ENCODE assay signal across 8 mouse cellular contexts in genomic region chr14:105732221-105733012, GRCm38 (mm10).
DNase-seq lines count a peak whose midpoint lies in the region; ATAC-seq and TF ChIP-seq lines count a peak whose summit lies in the region.

No protein-coding gene starts in this region.

- TF ChIP-seq POLR2A in testis, adult 2 months (IDR thresholded peaks at IDR 0.05; ENCODE audit: control insufficient read depth, low read depth, low read length): peak; percentile 41; the same call in 1 of the 2 replicates

- peak overlapping the region; percentile 75 for H3K9ac ChIP-seq in heart, embryonic 14.5 days (ENCODE audit: low read length)
- H3K9ac ChIP-seq in liver, embryonic 13.5 days: peak overlapping the region; percentile 59

- H3K4me1 ChIP-seq in forebrain, embryonic 10.5 days: peaks cover 43% of the 10 kb centered on the region
- peaks cover 10 to 22% of the 10 kb centered on the region in 2 experiments for H3K4me1 ChIP-seq in heart, embryonic 14.5 days (ENCODE audit: control insufficient read depth in 2 of 2, insufficient read depth in 2 of 2, low read length in 2 of 2)
- peaks cover 12% of the 10 kb centered on the region for H3K4me1 ChIP-seq in liver, embryonic 13.5 days (replicated peaks)
- H3K4me1 ChIP-seq in testis, adult 2 months (ENCODE audit: control insufficient read depth, insufficient read depth, low read length): peaks cover 5% of the 10 kb centered on the region

- H3K4me2 ChIP-seq in heart, embryonic 14.5 days (ENCODE audit: low read length): peak overlapping the region; percentile 75
- H3K4me2 ChIP-seq in liver, embryonic 13.5 days: peak overlapping the region; percentile 60

- no peaks in the 10 kb centered on the region for H3K27me3 ChIP-seq in forebrain, embryonic 10.5 days (ENCODE audit: poor library complexity, severe bottlenecking)
- no peaks in the 10 kb centered on the region for H3K27me3 ChIP-seq in heart, embryonic 14.5 days (ENCODE audit: control insufficient read depth, insufficient read depth, low read length)
- no peaks in the 10 kb centered on the region for H3K27me3 ChIP-seq in liver, embryonic 13.5 days
- no peaks in the 10 kb centered on the region for H3K27me3 ChIP-seq in testis, adult 2 months (ENCODE audit: control insufficient read depth, insufficient read depth, low read length)

- H3K27ac ChIP-seq in forebrain, embryonic 10.5 days: peak overlapping the region; percentile 86
- peak overlapping the region; percentile 89 to 98 for H3K27ac ChIP-seq in heart, embryonic 14.5 days (replicated peaks in 1 of 2; ENCODE audit: control insufficient read depth in 1 of 2, insufficient read depth in 1 of 2, low read depth in 2 of 2, low read length in 2 of 2)
- peak overlapping the region; percentile 74 for H3K27ac ChIP-seq in liver, embryonic 13.5 days
- H3K27ac ChIP-seq in testis, adult 2 months (ENCODE audit: control insufficient read depth, insufficient read depth, low read depth, low read length): peak overlapping the region; percentile 84

- TF ChIP-seq CTCF in testis, adult 2 months (IDR thresholded peaks at IDR 0.05; ENCODE audit: control insufficient read depth, insufficient read depth, insufficient replicate concordance, low read depth, low read length): no peak

- no peaks in the 10 kb centered on the region for H3K36me3 ChIP-seq in forebrain, embryonic 10.5 days (replicated peaks)
- H3K36me3 ChIP-seq in heart, embryonic 14.5 days (ENCODE audit: control insufficient read depth, insufficient read depth, low read length): no peaks in the 10 kb centered on the region
- H3K36me3 ChIP-seq in liver, embryonic 13.5 days: no peaks in the 10 kb centered on the region
- no peaks in the 10 kb centered on the region for H3K36me3 ChIP-seq in testis, adult 2 months (ENCODE audit: control insufficient read depth, insufficient read depth, low read length)

- no peaks in the 10 kb centered on the region for H3K9me3 ChIP-seq in forebrain, embryonic 10.5 days
- H3K9me3 ChIP-seq in heart, embryonic 14.5 days (ENCODE audit: control insufficient read depth, low read length): no peaks in the 10 kb centered on the region
- no peaks in the 10 kb centered on the region for H3K9me3 ChIP-seq in liver, embryonic 13.5 days (replicated peaks)

- 2% methylated on average over 13 of the region's 13 CpGs for WGBS in forebrain, embryonic 10.5 days
- WGBS in heart, embryonic 14.5 days: 2% methylated on average over 13 of the region's 13 CpGs
- under 1% methylated on average over 13 of the region's 13 CpGs for WGBS in liver, embryonic 13.5 days (ENCODE audit: insufficient replicate concordance)

- H3K4me3 ChIP-seq in forebrain, embryonic 10.5 days: peak overlapping the region; percentile 53
- H3K4me3 ChIP-seq in heart, embryonic 14.5 days (ENCODE audit: control insufficient read depth in 1 of 2, insufficient read depth in 1 of 2, low read depth in 1 of 2, low read length in 2 of 2): peak overlapping the region; percentile 41 to 43
- peak overlapping the region; percentile 43 for H3K4me3 ChIP-seq in liver, embryonic 13.5 days (replicated peaks)
- peak overlapping the region; percentile 54 for H3K4me3 ChIP-seq in testis, adult 2 months (ENCODE audit: control insufficient read depth, low read depth, low read length)

- ATAC-seq in heart, embryonic 14.5 days (ENCODE audit: insufficient number of reproducible peaks, insufficient read depth, low FRiP score, low read depth): peak; percentile 94
- peak; percentile 90 for ATAC-seq in liver, embryonic 13.5 days (ENCODE audit: low read depth)

- peak; percentile 87 for DNase-seq in 416B (ENCODE audit: low read depth)
- DNase-seq in brain, embryonic 18.5 days (ENCODE audit: low read depth, low spot score): peak; percentile 76
- peak; percentile 70 for DNase-seq in forebrain, embryonic 10.5 days (ENCODE audit: extremely low spot score, low spot score)
- peak; percentile 90 for DNase-seq in kidney, postnatal 14 days
- DNase-seq in liver, embryonic 13.5 days: peak; percentile 16
- peak; percentile 83 for DNase-seq in neural tube, embryonic 10.5 days (ENCODE audit: extremely low spot score, low spot score)

Comparison
In these comparisons a context has a peak if more than half of its experiments do, and no peak if none do; other contexts are left out.
1. Peak in every context shown above with its lines: DNase-seq, ATAC-seq, H3K4me3 ChIP-seq and H3K27ac ChIP-seq.
2. DNase-seq: peak in every context shown above with its lines; median percentile 90 in kidney, postnatal 14 days; 87 in 416B; 83 in neural tube, embryonic 10.5 days; 76 in brain, embryonic 18.5 days; 70 in forebrain, embryonic 10.5 days; 16 in liver, embryonic 13.5 days.